Mouse (Mus musculus): ENCODE data around the gene Rock2.

Gene Rock2

GRCm38 (mm10) chr12:16894396-16895220, at the start of gene Rock2:
Gene Rock2, plus strand, starts transcription at chr12:16894895.
- no peak for DNase-seq (ENCODE audit: extremely low spot score, low read depth, low spot score)

GRCm38 (mm10) chr12:16847204-16847792, 47.4 kb upstream of the Rock2 start:
- DNase-seq (ENCODE audit: extremely low spot score, low read depth, low spot score) = no peak

GRCm38 (mm10) chr12:16848501-16848900, 46.2 kb upstream of the Rock2 start:
- no peak for DNase-seq (ENCODE audit: extremely low spot score, low read depth, low spot score)

GRCm38 (mm10) chr12:16849821-16850220, 44.9 kb upstream of the Rock2 start:
- no peak for DNase-seq (ENCODE audit: extremely low spot score, low read depth, low spot score)

- no peak for DNase-seq (ENCODE audit: extremely low spot score, low read depth, low spot score)
Measured at GRCm38 (mm10) chr12:16850431-16851375, 44.0 kb upstream of the Rock2 start.

- no peak for DNase-seq (ENCODE audit: extremely low spot score, low read depth, low spot score)
Measured at GRCm38 (mm10) chr12:16853431-16854165, 41.1 kb upstream of the Rock2 start.

- no peak for DNase-seq (ENCODE audit: extremely low spot score, low read depth, low spot score)
Measured at GRCm38 (mm10) chr12:16855632-16856305, 38.9 kb upstream of the Rock2 start.

GRCm38 (mm10) chr12:16856306-16856679, 38.4 kb upstream of the Rock2 start:
- no peak for DNase-seq (ENCODE audit: extremely low spot score, low read depth, low spot score)

- no peak for DNase-seq (ENCODE audit: extremely low spot score, low read depth, low spot score)
Measured at GRCm38 (mm10) chr12:16858081-16858480, 36.6 kb upstream of the Rock2 start.

GRCm38 (mm10) chr12:16859781-16860180, 34.9 kb upstream of the Rock2 start:
- no peak for DNase-seq (ENCODE audit: extremely low spot score, low read depth, low spot score)

GRCm38 (mm10) chr12:16860533-16860932, 34.2 kb upstream of the Rock2 start:
- DNase-seq (ENCODE audit: extremely low spot score, low read depth, low spot score) = no peak

- no peak for DNase-seq (ENCODE audit: extremely low spot score, low read depth, low spot score)
Measured at GRCm38 (mm10) chr12:16860961-16861360, 33.7 kb upstream of the Rock2 start.

GRCm38 (mm10) chr12:16864477-16864876, 30.2 kb upstream of the Rock2 start:
- DNase-seq (ENCODE audit: extremely low spot score, low read depth, low spot score) = no peak

GRCm38 (mm10) chr12:16865871-16866270, 28.8 kb upstream of the Rock2 start:
- no peak for DNase-seq (ENCODE audit: extremely low spot score, low read depth, low spot score)

GRCm38 (mm10) chr12:16866460-16866859, 28.2 kb upstream of the Rock2 start:
- DNase-seq (ENCODE audit: extremely low spot score, low read depth, low spot score) = no peak

- no peak for DNase-seq (ENCODE audit: extremely low spot score, low read depth, low spot score)
Measured at GRCm38 (mm10) chr12:16867306-16867705, 27.4 kb upstream of the Rock2 start.

GRCm38 (mm10) chr12:16868618-16869017, 26.1 kb upstream of the Rock2 start:
- no peak for DNase-seq (ENCODE audit: extremely low spot score, low read depth, low spot score)

- DNase-seq (ENCODE audit: extremely low spot score, low read depth, low spot score) = no peak
Measured at GRCm38 (mm10) chr12:16869091-16869778, 25.5 kb upstream of the Rock2 start.

GRCm38 (mm10) chr12:16869870-16870404, 24.8 kb upstream of the Rock2 start:
- no peak for DNase-seq (ENCODE audit: extremely low spot score, low read depth, low spot score)

Measured in hindlimb bud, embryonic 11.5 days (tissue).